Mouse (Mus musculus) stomach, postnatal 0 days (tissue): ENCODE measurements around the gene Nfyb. TPM values are rescaled to one million over a fixed set of nuclear protein-coding genes. Genes with fewer than 3 reads are reported as not detected.
A peak's percentile ranks its signal among the peaks of the same experiment; 100 is the strongest.

Experiments used
- ATAC-seq: fragments of 200-750 bp; cut with Nextera tagmentation; 2 replicates; pipeline ENCODE4 v1.8.0; 2017; ENCODE audit not compliant: low FRiP score, low TSS enrichment
- DNase-seq: peaks from one replicate; pipeline ENCODE4 v3.0.0-alpha.2; 2016; ENCODE audit warnings: low spot score
- H3K27ac ChIP-seq: fragments of 300-500 bp; sonication (generic); replicated peaks from 2 replicates; pipeline ENCODE4 v1.5.1; 2014; ENCODE audit warnings: mild to moderate bottlenecking, control low read depth
- H3K27me3 ChIP-seq: fragments of 300-500 bp; sonication (generic); 2 replicates; pipeline ENCODE4 v1.6.1; 2014; ENCODE audit warnings: low read length; ENCODE audit not compliant: control insufficient read depth, insufficient read depth
- H3K36me3 ChIP-seq: fragments of 300-500 bp; sonication (generic); 2 replicates; pipeline ENCODE4 v1.6.1; 2014; ENCODE audit warnings: low read length, mixed read lengths; ENCODE audit not compliant: control insufficient read depth, insufficient read depth
- H3K4me1 ChIP-seq: fragments of 300-500 bp; sonication (generic); replicated peaks from 2 replicates; pipeline ENCODE4 v1.6.1; 2014; ENCODE audit warnings: antibody characterized with exemption; ENCODE audit not compliant: control insufficient read depth, insufficient read depth
- H3K4me2 ChIP-seq: fragments of 300-500 bp; sonication (generic); replicated peaks from 2 replicates; pipeline ENCODE4 v1.6.1; 2014; ENCODE audit warnings: low read depth, mild to moderate bottlenecking, control low read depth, moderate library complexity
- H3K4me3 ChIP-seq: fragments of 300-500 bp; sonication (generic); 2 replicates; pipeline ENCODE4 v1.5.1; 2014; ENCODE audit warnings: low read depth, low read length, control low read depth
- H3K9ac ChIP-seq: fragments of 300-500 bp; sonication (generic); 2 replicates; pipeline ENCODE4 v1.6.1; 2014; ENCODE audit warnings: mild to moderate bottlenecking, low read length, control low read depth, mixed read lengths
- H3K9me3 ChIP-seq: fragments of 300-500 bp; sonication (generic); 2 replicates; pipeline ENCODE4 v1.6.1; 2016; ENCODE audit warnings: low read length; ENCODE audit not compliant: control insufficient read depth
- CTCF ChIP-seq: IDR thresholded peaks from 2 replicates; pipeline ENCODE4 v1.5.1; 2016; ENCODE audit warnings: antibody characterized with exemption, low read depth, mild to moderate bottlenecking, moderate library complexity
- EP300 ChIP-seq: optimal IDR thresholded peaks from 2 replicates; pipeline ENCODE3; 2016; ENCODE audit warnings: antibody characterized with exemption
- WGBS: fragments of 180-500 bp; shearing (Covaris S2); extraction: QIAGEN DNeasy Blood & Tissue Kit; methylation state at CpG from one replicate; pipeline ENCODE4 v1.1.7; 2014; 5-methylcytosine and 5-hydroxymethylcytosine counted together
- polyA plus RNA-seq: library from polyadenylated mRNA; unstranded; fragments of >200 nt; fragmentation: Nextera tagmentation; extraction: Ambion mirVana; gene quantifications from 2 replicates; pipeline ENCODE4 v1.2.1, GENCODE M21; 2015

Nfyb gene
- polyA plus RNA-seq, 1 experiment from 2014 or later: 20.3 TPM

DNA sequence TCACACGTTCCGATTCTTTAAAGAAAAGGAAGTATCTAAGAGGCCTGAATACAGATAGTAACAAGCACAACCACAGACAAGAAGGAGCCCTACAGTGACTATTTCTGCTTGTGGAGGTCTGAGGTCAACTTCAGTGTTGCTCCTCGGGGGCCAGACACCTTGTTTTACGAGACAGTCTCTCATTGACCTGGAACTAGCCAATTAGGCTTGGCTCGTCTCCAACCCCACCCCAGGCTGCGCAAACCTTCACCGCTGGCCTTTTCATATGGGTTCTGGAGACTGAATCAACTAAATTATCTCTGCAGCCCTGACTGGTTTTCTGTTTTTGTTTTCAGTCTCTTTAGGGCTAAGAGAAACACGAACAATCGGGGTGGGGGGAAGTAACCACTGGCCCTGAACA is 6.6 kb downstream of the Nfyb start:
- H3K36me3 ChIP-seq: peaks cover 20% of the 10 kb centered on the region
- no peak overlapping the region for H3K4me3 ChIP-seq
- H3K4me2 ChIP-seq: no peak overlapping the region
- no peaks in the 10 kb centered on the region; the same call in 1 of the 2 replicates for H3K4me1 ChIP-seq
- H3K27me3 ChIP-seq: no peaks in the 10 kb centered on the region
- TF ChIP-seq CTCF (no peak), EP300 (no peak)
- H3K27ac ChIP-seq: no peak overlapping the region
- WGBS: 57% methylated on average over 9 of the region's 9 CpGs
- ATAC-seq: no peak
- no peak overlapping the region for H3K9ac ChIP-seq
- H3K9me3 ChIP-seq: no peaks in the 10 kb centered on the region
- DNase-seq: peak; percentile 37

DNA sequence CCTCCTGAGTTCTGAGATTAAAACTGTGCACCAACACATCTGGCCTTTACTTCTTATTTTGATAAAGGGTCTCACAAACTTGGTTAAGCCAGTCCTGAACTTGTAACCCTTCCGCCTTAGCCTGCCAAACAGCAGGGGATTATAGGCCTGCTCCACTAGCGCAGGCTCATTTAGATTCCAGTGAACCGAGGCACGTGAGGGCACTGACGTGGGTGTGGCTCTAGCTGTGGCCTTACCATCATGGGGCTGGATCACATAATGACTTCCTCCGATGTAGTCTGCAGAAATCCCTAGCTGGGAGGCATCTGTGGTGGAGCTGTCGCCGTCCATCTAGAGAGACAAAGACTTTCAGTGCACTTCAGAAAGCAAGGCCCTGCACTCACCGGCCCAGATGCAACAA is 7.5 kb downstream of the Nfyb start:
- TF ChIP-seq EP300: no peak
- no peak for TF ChIP-seq CTCF
- ATAC-seq: no peak
- WGBS: 85% methylated on average over 9 of the region's 9 CpGs

DNA sequence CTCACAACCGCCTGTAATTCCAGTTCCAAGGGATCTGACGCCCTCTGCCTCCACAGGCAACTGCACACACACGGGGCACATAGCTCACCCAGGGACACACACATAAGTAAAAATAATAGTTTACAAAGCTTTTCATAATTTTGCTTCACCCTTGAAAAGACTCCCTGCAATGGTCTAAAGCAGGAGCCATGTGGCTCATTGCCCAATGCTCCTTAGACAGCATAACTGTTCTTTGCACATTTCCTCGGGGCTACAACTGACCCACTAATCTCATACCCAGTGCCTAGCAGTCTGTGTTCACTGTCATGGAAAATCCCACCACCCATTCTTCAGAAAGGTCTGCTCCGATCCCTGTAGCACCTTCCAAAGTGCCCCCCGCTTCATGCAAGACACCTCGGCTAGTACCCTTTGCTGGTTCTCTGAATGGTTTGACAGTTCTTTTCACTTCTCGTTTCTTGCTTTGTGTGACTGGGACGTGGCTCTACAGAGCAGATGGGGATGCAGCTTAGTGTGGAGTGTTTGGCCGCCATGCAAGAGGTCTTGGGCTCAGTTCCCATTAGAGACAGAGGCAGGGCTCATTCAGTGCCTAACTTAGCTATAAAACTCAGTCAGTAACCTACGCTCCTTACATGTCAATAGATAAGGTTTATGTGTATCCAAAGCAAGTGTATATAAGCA is 8.6 kb downstream of the Nfyb start:
- H3K9ac ChIP-seq: no peak overlapping the region
- no peak for DNase-seq
- no peak overlapping the region for H3K27ac ChIP-seq
- ATAC-seq: no peak
- H3K9me3 ChIP-seq: no peaks in the 10 kb centered on the region
- no peak overlapping the region for H3K4me2 ChIP-seq
- H3K4me3 ChIP-seq: no peak overlapping the region
- no peaks in the 10 kb centered on the region for H3K4me1 ChIP-seq
- no peaks in the 10 kb centered on the region for H3K27me3 ChIP-seq
- TF ChIP-seq CTCF: no peak
- TF ChIP-seq EP300: no peak
- H3K36me3 ChIP-seq: peaks cover 28% of the 10 kb centered on the region
- WGBS: 92% methylated on average over 11 of the region's 11 CpGs

More for the DNA sequence above, 7.5 kb downstream of the Nfyb start:
- Histone ChIP-seq H3K4me1 (no peaks in the 10 kb centered on the region), H3K4me3 (no peak overlapping the region), H3K4me2 (no peak overlapping the region), H3K9me3 (no peaks in the 10 kb centered on the region), H3K9ac (no peak overlapping the region), H3K36me3 (peaks cover 28% of the 10 kb centered on the region), H3K27ac (no peak overlapping the region), H3K27me3 (no peaks in the 10 kb centered on the region)
- DNase-seq: no peak

DNA sequence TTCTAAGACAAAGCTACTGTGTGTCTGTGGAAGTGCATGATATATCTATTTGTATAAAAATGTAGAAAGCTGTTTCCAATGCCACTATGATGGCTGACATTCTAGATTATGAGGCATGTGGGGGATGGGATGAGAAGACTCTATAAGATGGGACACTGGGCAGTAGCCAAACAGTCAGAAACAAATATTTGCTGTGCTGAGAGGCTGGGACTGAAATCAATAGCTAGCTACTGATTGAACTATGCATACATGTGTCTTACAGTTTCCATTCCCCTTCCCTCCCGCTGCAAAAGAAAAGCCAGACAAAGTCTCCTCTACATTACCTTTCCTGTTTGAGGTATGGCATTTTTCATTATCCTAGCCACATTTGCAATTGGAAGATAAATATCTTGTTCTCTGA is 9.3 kb downstream of the Nfyb start:
- no peak overlapping the region for H3K4me2 ChIP-seq
- peaks cover 28% of the 10 kb centered on the region for H3K36me3 ChIP-seq
- TF ChIP-seq CTCF: no peak
- TF ChIP-seq EP300: no peak
- H3K9ac ChIP-seq: no peak overlapping the region
- DNase-seq (no peak), ATAC-seq (no peak)
- no peaks in the 10 kb centered on the region for H3K27me3 ChIP-seq
- no peaks in the 10 kb centered on the region for H3K9me3 ChIP-seq
- no peak overlapping the region for H3K4me3 ChIP-seq
- H3K4me1 ChIP-seq: no peaks in the 10 kb centered on the region
- H3K27ac ChIP-seq: no peak overlapping the region
- 68% methylated on average over 1 of the region's 1 CpGs for WGBS

DNA sequence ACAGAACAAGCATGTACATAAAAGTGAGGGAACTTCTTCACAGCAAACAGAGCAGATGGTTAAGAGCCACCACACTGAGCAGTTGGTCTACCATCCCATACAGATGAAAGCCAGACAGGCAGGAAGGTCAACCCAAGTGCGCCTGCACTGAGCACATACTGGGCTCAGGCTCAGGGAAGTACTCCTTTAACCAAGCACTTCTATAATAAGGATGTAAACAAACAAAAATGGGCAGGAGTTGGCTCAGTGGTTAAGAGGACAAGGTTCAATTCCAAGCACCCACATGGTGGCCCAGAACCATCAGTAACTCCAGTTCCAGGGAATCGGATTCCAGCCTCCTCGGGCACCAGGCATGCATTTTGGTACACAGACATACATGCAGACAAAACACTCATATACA is 11.0 kb downstream of the Nfyb start:
- no peak overlapping the region for H3K4me3 ChIP-seq
- H3K27me3 ChIP-seq: no peaks in the 10 kb centered on the region
- ATAC-seq (peak; percentile 79), DNase-seq (no peak)
- no peak overlapping the region for H3K9ac ChIP-seq
- H3K27ac ChIP-seq: no peak overlapping the region
- H3K4me1 ChIP-seq: no peaks in the 10 kb centered on the region
- peaks cover 27% of the 10 kb centered on the region for H3K36me3 ChIP-seq
- H3K4me2 ChIP-seq: no peak overlapping the region
- TF ChIP-seq CTCF: no peak
- no peaks in the 10 kb centered on the region for H3K9me3 ChIP-seq
- 85% methylated on average over 3 of the region's 3 CpGs for WGBS

DNA sequence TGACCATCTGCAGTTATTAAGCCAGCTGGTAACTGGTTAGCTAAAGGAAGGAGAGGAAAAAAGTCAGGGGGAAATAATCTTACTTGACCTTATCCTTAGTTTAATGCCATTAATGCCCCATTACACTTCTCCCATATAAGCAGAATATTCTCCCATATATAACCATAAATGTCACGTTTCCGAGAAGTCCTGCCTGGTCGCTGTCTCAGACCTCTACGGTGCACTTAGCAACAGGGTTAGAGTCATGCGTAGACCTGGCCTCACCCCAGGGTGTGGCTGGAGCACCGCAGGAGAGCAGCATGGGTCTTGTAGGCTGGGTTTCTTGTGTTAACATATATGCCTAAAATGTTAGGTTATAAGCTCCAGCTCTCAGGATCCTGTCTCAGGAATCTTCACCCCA is 13.2 kb downstream of the Nfyb start:
- DNase-seq: no peak
- peaks cover 30% of the 10 kb centered on the region for H3K36me3 ChIP-seq
- no peaks in the 10 kb centered on the region for H3K9me3 ChIP-seq
- no peak overlapping the region for H3K9ac ChIP-seq
- ATAC-seq: peak; percentile 40; the same call in 1 of the 2 replicates
- no peak overlapping the region for H3K27ac ChIP-seq
- H3K4me3 ChIP-seq: no peak overlapping the region
- H3K4me1 ChIP-seq: no peaks in the 10 kb centered on the region
- TF ChIP-seq CTCF (no peak), EP300 (no peak)
- H3K27me3 ChIP-seq: no peaks in the 10 kb centered on the region
- no peak overlapping the region for H3K4me2 ChIP-seq
- WGBS: 67% methylated on average over 6 of the region's 6 CpGs
